Comparison of ENCODE assay signal across 19 mouse cellular contexts in the genomic region with DNA sequence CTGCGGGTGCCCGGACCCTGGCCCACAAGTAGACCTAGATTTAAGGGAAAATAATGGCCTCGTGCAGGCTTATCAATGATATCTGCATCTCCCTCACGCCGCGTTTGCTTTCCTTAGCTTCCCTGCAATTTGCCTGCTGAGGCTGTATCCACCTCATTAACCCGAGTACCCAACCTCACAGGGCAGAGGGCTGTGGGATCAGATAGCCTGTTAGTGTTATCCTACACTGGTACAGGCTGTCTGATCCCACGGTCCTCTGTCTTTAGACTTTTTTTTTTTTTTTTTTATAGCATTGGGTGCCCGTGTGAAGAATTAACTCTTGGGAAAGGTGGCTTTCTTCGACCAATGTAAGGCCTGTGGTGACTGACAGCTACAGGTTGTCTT.
A peak's percentile ranks its signal among the peaks of the same experiment; 100 is the strongest.
DNase-seq lines count a peak whose midpoint lies in the region; ATAC-seq and TF ChIP-seq lines count a peak whose summit lies in the region.
"Had no signal": no experiment of that assay in that cellular context is flagged by ENCODE, and none has a peak within 500 bp of the region (broad histone marks: within the 10 kb centered on the region; RNA-seq: fewer than 3 reads in every experiment).

No protein-coding gene starts in this region.

- ATAC-seq in forebrain, embryonic 11.5 days (replicated peaks; ENCODE audit: low FRiP score): no peak; the same call in 1 of the 2 replicates
- no peak for ATAC-seq in forebrain, embryonic 16.5 days
- peak; percentile 92 for ATAC-seq in kidney, embryonic 14.5 days (ENCODE audit: low FRiP score, low TSS enrichment)
- no peak; the same call in 1 of the 2 replicates for ATAC-seq in lung, postnatal 0 days
- ATAC-seq in forebrain, embryonic 14.5 days: peak; percentile 47
- ATAC-seq: intestine, embryonic 15.5 days had no signal

- H3K27me3 ChIP-seq in forebrain, embryonic 11.5 days (ENCODE audit: control insufficient read depth, insufficient read depth, low read length): no peaks in the 10 kb centered on the region
- H3K27me3 ChIP-seq in forebrain, embryonic 16.5 days (replicated peaks; ENCODE audit: control insufficient read depth, insufficient read depth, low read length): no peaks in the 10 kb centered on the region
- no peaks in the 10 kb centered on the region for H3K27me3 ChIP-seq in kidney, embryonic 14.5 days (ENCODE audit: control insufficient read depth, insufficient read depth, low read length)
- no peaks in the 10 kb centered on the region for H3K27me3 ChIP-seq in kidney, adult 2 months (replicated peaks; ENCODE audit: control insufficient read depth, insufficient read depth, low read length)
- no peaks in the 10 kb centered on the region for H3K27me3 ChIP-seq in lung, postnatal 0 days (replicated peaks; ENCODE audit: insufficient read depth, low read length)
- H3K27me3 ChIP-seq in forebrain, embryonic 14.5 days (replicated peaks; ENCODE audit: control insufficient read depth, insufficient read depth, low read length): no peaks in the 10 kb centered on the region
- H3K27me3 ChIP-seq: CH12.LX; intestine, embryonic 15.5 days; limb, embryonic 15.5 days; megakaryocyte, embryonic 14.5 days; neural tube, embryonic 12.5 days had no signal

- TF ChIP-seq POLR2A in kidney, adult 2 months (IDR thresholded peaks at IDR 0.05; ENCODE audit: low read depth, low read length): no peak

- TF ChIP-seq EP300 in lung, postnatal 0 days (IDR thresholded peaks at IDR 0.05): no peak

- H3K9ac ChIP-seq in forebrain, embryonic 11.5 days (ENCODE audit: low read length): no peak overlapping the region
- H3K9ac ChIP-seq in forebrain, embryonic 16.5 days (replicated peaks; ENCODE audit: low read depth, low read length): no peak overlapping the region
- no peak overlapping the region for H3K9ac ChIP-seq in kidney, embryonic 14.5 days (ENCODE audit: low read depth, low read length)
- H3K9ac ChIP-seq in lung, postnatal 0 days (replicated peaks; ENCODE audit: low read depth): no peak overlapping the region
- no peak overlapping the region for H3K9ac ChIP-seq in forebrain, embryonic 14.5 days (ENCODE audit: low read length)
- H3K9ac ChIP-seq: hindbrain, embryonic 14.5 days; intestine, embryonic 15.5 days; limb, embryonic 15.5 days; neural tube, embryonic 12.5 days had no signal

- no peak for DNase-seq in forebrain, embryonic 11.5 days (ENCODE audit: low spot score)
- no peak for DNase-seq in kidney, adult 2 months
- DNase-seq in lung, postnatal 0 days (ENCODE audit: low spot score): no peak
- no peak for DNase-seq in lung, postnatal 25 days (ENCODE audit: low spot score)
- no peak for DNase-seq in forebrain, embryonic 14.5 days (ENCODE audit: low spot score)
- DNase-seq in spleen, adult 12 weeks (ENCODE audit: low spot score): no peak
- DNase-seq: cerebellum, adult 9-10 months; gastrocnemius, postnatal 10 days; right cerebral cortex, postnatal 25 days; thymus, adult 18-20 months had no signal

- no peak for TF ChIP-seq CTCF in kidney, adult 2 months (conservative IDR thresholded peaks at IDR 0.05; ENCODE audit: insufficient read depth, insufficient read length, low read depth, low read length)
- no peak for TF ChIP-seq CTCF in lung, postnatal 0 days (IDR thresholded peaks at IDR 0.05)

- H3K4me3 ChIP-seq in forebrain, embryonic 11.5 days (ENCODE audit: low read depth, low read length): no peak overlapping the region
- H3K4me3 ChIP-seq in forebrain, embryonic 16.5 days (replicated peaks; ENCODE audit: low read length): no peak overlapping the region
- H3K4me3 ChIP-seq in kidney, embryonic 14.5 days (ENCODE audit: low read length): no peak overlapping the region
- no peak overlapping the region for H3K4me3 ChIP-seq in kidney, adult 2 months (ENCODE audit: insufficient read depth, low read depth, low read length)
- no peak overlapping the region for H3K4me3 ChIP-seq in lung, postnatal 0 days (ENCODE audit: low read depth, low read length)
- no peak overlapping the region for H3K4me3 ChIP-seq in forebrain, embryonic 14.5 days (ENCODE audit: low read depth, low read length)
- H3K4me3 ChIP-seq: heart, embryonic 10.5 days; intestine, embryonic 15.5 days; limb, embryonic 15.5 days; megakaryocyte, embryonic 14.5 days; neural tube, embryonic 12.5 days had no signal

- no peaks in the 10 kb centered on the region for H3K9me3 ChIP-seq in forebrain, embryonic 11.5 days (ENCODE audit: control insufficient read depth, low read length)
- H3K9me3 ChIP-seq in forebrain, embryonic 16.5 days (ENCODE audit: control insufficient read depth, low read length): no peaks in the 10 kb centered on the region
- no peaks in the 10 kb centered on the region for H3K9me3 ChIP-seq in kidney, embryonic 14.5 days (ENCODE audit: control insufficient read depth, low read length)
- no peaks in the 10 kb centered on the region for H3K9me3 ChIP-seq in lung, postnatal 0 days (ENCODE audit: low read length)
- no peaks in the 10 kb centered on the region for H3K9me3 ChIP-seq in forebrain, embryonic 14.5 days (replicated peaks; ENCODE audit: control insufficient read depth, low read length)
- H3K9me3 ChIP-seq: heart, embryonic 10.5 days; intestine, embryonic 15.5 days; limb, embryonic 15.5 days; neural tube, embryonic 12.5 days had no signal

- H3K4me2 ChIP-seq in forebrain, embryonic 11.5 days (ENCODE audit: low read depth, low read length, severe bottlenecking): 0 out of 2 replicates have a peak overlapping the region, but pooled peaks have one; percentile 1
- no peak overlapping the region for H3K4me2 ChIP-seq in forebrain, embryonic 16.5 days (ENCODE audit: low read length)
- peak overlapping the region; percentile 27 for H3K4me2 ChIP-seq in kidney, embryonic 14.5 days (replicated peaks; ENCODE audit: low read depth, low read length)
- H3K4me2 ChIP-seq in lung, postnatal 0 days (replicated peaks; ENCODE audit: low read depth, low read length): no peak overlapping the region
- no peak overlapping the region for H3K4me2 ChIP-seq in forebrain, embryonic 14.5 days (ENCODE audit: low read length)
- H3K4me2 ChIP-seq: hindbrain, embryonic 14.5 days; intestine, embryonic 15.5 days; limb, embryonic 15.5 days; neural tube, embryonic 12.5 days had no signal

- H3K4me1 ChIP-seq in forebrain, embryonic 11.5 days (replicated peaks; ENCODE audit: control insufficient read depth, insufficient read depth, low read length): peaks cover 11% of the 10 kb centered on the region; the same call in 1 of the 2 replicates
- H3K4me1 ChIP-seq in forebrain, embryonic 16.5 days (replicated peaks; ENCODE audit: control insufficient read depth, insufficient read depth, low read length): peaks cover 3% of the 10 kb centered on the region; the same call in 1 of the 2 replicates
- peaks cover 11% of the 10 kb centered on the region; the same call in 1 of the 2 replicates for H3K4me1 ChIP-seq in kidney, embryonic 14.5 days (ENCODE audit: control insufficient read depth, insufficient read depth, low read length)
- H3K4me1 ChIP-seq in kidney, adult 2 months (ENCODE audit: control insufficient read depth, insufficient read depth, low read length): no peaks in the 10 kb centered on the region
- no peaks in the 10 kb centered on the region; the same call in 1 of the 2 replicates for H3K4me1 ChIP-seq in lung, postnatal 0 days (ENCODE audit: insufficient read depth, low read depth, low read length)
- peaks cover 8% of the 10 kb centered on the region; the same call in 1 of the 2 replicates for H3K4me1 ChIP-seq in forebrain, embryonic 14.5 days (ENCODE audit: control insufficient read depth, insufficient read depth, low read length)
- H3K4me1 ChIP-seq: intestine, embryonic 15.5 days; limb, embryonic 15.5 days; megakaryocyte, embryonic 14.5 days had no signal

- no peaks in the 10 kb centered on the region for H3K36me3 ChIP-seq in forebrain, embryonic 11.5 days (ENCODE audit: control insufficient read depth, insufficient read depth, low read length)
- no peaks in the 10 kb centered on the region for H3K36me3 ChIP-seq in forebrain, embryonic 16.5 days (ENCODE audit: control insufficient read depth, insufficient read depth)
- no peaks in the 10 kb centered on the region for H3K36me3 ChIP-seq in kidney, embryonic 14.5 days (ENCODE audit: control insufficient read depth, insufficient read depth, low read length)
- no peaks in the 10 kb centered on the region for H3K36me3 ChIP-seq in kidney, adult 2 months (ENCODE audit: control insufficient read depth, insufficient read depth, low read length)
- no peaks in the 10 kb centered on the region for H3K36me3 ChIP-seq in lung, postnatal 0 days (ENCODE audit: insufficient read depth, low read length)
- H3K36me3 ChIP-seq in forebrain, embryonic 14.5 days (ENCODE audit: control insufficient read depth, insufficient read depth, low read length): no peaks in the 10 kb centered on the region
- H3K36me3 ChIP-seq: heart, embryonic 10.5 days; intestine, embryonic 15.5 days; limb, embryonic 15.5 days; neural tube, embryonic 12.5 days had no signal

- WGBS in forebrain, embryonic 11.5 days: 50% methylated on average over 10 of the region's 10 CpGs
- 50% methylated on average over 10 of the region's 10 CpGs for WGBS in forebrain, embryonic 16.5 days
- 18% methylated on average over 10 of the region's 10 CpGs for WGBS in kidney, embryonic 14.5 days
- WGBS in kidney, adult 2 months: 29% methylated on average over 10 of the region's 10 CpGs
- WGBS in lung, postnatal 0 days: 60% methylated on average over 10 of the region's 10 CpGs
- WGBS in forebrain, embryonic 14.5 days: 42% methylated on average over 10 of the region's 10 CpGs

- H3K27ac ChIP-seq in forebrain, embryonic 11.5 days (ENCODE audit: low read depth, low read length): no peak overlapping the region
- no peak overlapping the region for H3K27ac ChIP-seq in forebrain, embryonic 16.5 days (ENCODE audit: low read length)
- peak overlapping the region; percentile 55; the same call in 1 of the 2 replicates for H3K27ac ChIP-seq in kidney, embryonic 14.5 days (ENCODE audit: low read depth, low read length)
- no peak overlapping the region for H3K27ac ChIP-seq in kidney, adult 2 months (ENCODE audit: insufficient read depth, low read depth, low read length)
- peak overlapping the region; percentile 47; the same call in 1 of the 2 replicates for H3K27ac ChIP-seq in lung, postnatal 0 days (ENCODE audit: low read length)
- H3K27ac ChIP-seq in forebrain, embryonic 14.5 days (ENCODE audit: low read depth, low read length): no peak overlapping the region
- H3K27ac ChIP-seq: heart, embryonic 10.5 days; hindbrain, embryonic 14.5 days; intestine, embryonic 15.5 days; limb, embryonic 15.5 days; neural tube, embryonic 12.5 days had no signal

Comparison
In these comparisons a context has a peak if more than half of its experiments do, and no peak if none do; other contexts are left out.
1. ATAC-seq: peak in kidney, embryonic 14.5 days (single experiment) and forebrain, embryonic 14.5 days (single experiment); none in forebrain, embryonic 11.5 days (single experiment), forebrain, embryonic 16.5 days (single experiment) and lung, postnatal 0 days (single experiment).
2. H3K27ac ChIP-seq: peak in kidney, embryonic 14.5 days (single experiment) and lung, postnatal 0 days (single experiment); none in forebrain, embryonic 11.5 days (single experiment), forebrain, embryonic 16.5 days (single experiment), kidney, adult 2 months (single experiment) and forebrain, embryonic 14.5 days (single experiment).
3. H3K4me2 ChIP-seq: peak in forebrain, embryonic 11.5 days (single experiment) and kidney, embryonic 14.5 days (single experiment); none in forebrain, embryonic 16.5 days (single experiment), lung, postnatal 0 days (single experiment) and forebrain, embryonic 14.5 days (single experiment).